Comparison of ENCODE assay signal across 18 mouse cellular contexts in the genomic region with DNA sequence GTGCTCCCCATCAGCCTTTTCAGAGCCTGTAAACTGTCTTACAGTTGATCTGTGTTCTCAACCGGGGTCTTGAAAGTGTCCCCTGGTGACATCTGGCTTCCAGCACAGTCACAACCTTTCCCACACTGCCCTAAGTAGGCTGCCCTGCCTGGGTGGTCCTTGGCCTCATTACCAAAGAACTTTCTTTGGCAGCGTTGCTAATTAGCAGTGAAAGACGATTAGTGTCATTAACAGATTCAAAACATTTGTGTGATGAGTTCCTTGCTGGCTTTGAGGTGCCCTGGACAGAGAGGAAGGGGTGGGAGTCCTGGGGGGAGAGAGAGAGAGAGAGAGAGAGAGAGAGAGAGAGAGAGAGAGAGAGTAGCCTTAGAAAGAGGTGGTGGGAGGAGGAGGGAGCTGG. TPM values are rescaled to one million over a fixed set of nuclear protein-coding genes. Genes with fewer than 3 reads are reported as not detected.
DNase-seq lines count a peak whose midpoint lies in the region; ATAC-seq and TF ChIP-seq lines count a peak whose summit lies in the region.
"Had no signal": no experiment of that assay in that cellular context is flagged by ENCODE, and none has a peak within 500 bp of the region (broad histone marks: within the 10 kb centered on the region; RNA-seq: fewer than 3 reads in every experiment).

No protein-coding gene starts in this region.

- H3K9me3 ChIP-seq in hindbrain, postnatal 0 days (ENCODE audit: low read length) = no peaks in the 10 kb centered on the region
- H3K9me3 ChIP-seq in hindbrain, embryonic 11.5 days (ENCODE audit: control insufficient read depth, low read length) = no peaks in the 10 kb centered on the region
- H3K9me3 ChIP-seq in midbrain, postnatal 0 days (ENCODE audit: low read length) = no peaks in the 10 kb centered on the region
- no peaks in the 10 kb centered on the region for H3K9me3 ChIP-seq in midbrain, embryonic 13.5 days
- H3K9me3 ChIP-seq: embryonic facial prominence, embryonic 15.5 days; hindbrain, embryonic 13.5 days; midbrain, embryonic 12.5 days had no signal

- no peak overlapping the region for H3K9ac ChIP-seq in hindbrain, postnatal 0 days (replicated peaks; ENCODE audit: low read length)
- no peak overlapping the region for H3K9ac ChIP-seq in hindbrain, embryonic 11.5 days (ENCODE audit: low read depth, low read length)
- no peak overlapping the region for H3K9ac ChIP-seq in midbrain, postnatal 0 days (replicated peaks; ENCODE audit: low read length, poor library complexity, severe bottlenecking)
- no peak overlapping the region for H3K9ac ChIP-seq in midbrain, embryonic 13.5 days (replicated peaks)
- H3K9ac ChIP-seq: embryonic facial prominence, embryonic 15.5 days; hindbrain, embryonic 13.5 days; liver, postnatal 0 days; midbrain, embryonic 12.5 days had no signal

- no peaks in the 10 kb centered on the region for H3K27me3 ChIP-seq in hindbrain, postnatal 0 days (ENCODE audit: insufficient read depth, low read length)
- peaks cover 17% of the 10 kb centered on the region for H3K27me3 ChIP-seq in hindbrain, embryonic 11.5 days (ENCODE audit: control insufficient read depth, insufficient read depth, low read length)
- no peaks in the 10 kb centered on the region for H3K27me3 ChIP-seq in midbrain, postnatal 0 days (ENCODE audit: insufficient read depth, low read length)
- peaks cover 36% of the 10 kb centered on the region for H3K27me3 ChIP-seq in midbrain, embryonic 13.5 days

- H3K4me2 ChIP-seq in hindbrain, postnatal 0 days (ENCODE audit: low read depth, low read length) = no peak overlapping the region
- no peak overlapping the region for H3K4me2 ChIP-seq in hindbrain, embryonic 11.5 days (replicated peaks; ENCODE audit: low read depth, low read length)
- no peak overlapping the region for H3K4me2 ChIP-seq in midbrain, postnatal 0 days (ENCODE audit: low read depth, low read length, poor library complexity, severe bottlenecking)
- no peak overlapping the region for H3K4me2 ChIP-seq in midbrain, embryonic 13.5 days (replicated peaks)
- H3K4me2 ChIP-seq: embryonic facial prominence, embryonic 15.5 days; hindbrain, embryonic 13.5 days; midbrain, embryonic 12.5 days had no signal

- peaks cover 9% of the 10 kb centered on the region for H3K4me1 ChIP-seq in hindbrain, postnatal 0 days (ENCODE audit: insufficient read depth, low read length)
- H3K4me1 ChIP-seq in hindbrain, embryonic 11.5 days (replicated peaks; ENCODE audit: control insufficient read depth, insufficient read depth, low read length) = no peaks in the 10 kb centered on the region; the same call in 1 of the 2 replicates
- peaks cover 3% of the 10 kb centered on the region; the same call in 1 of the 2 replicates for H3K4me1 ChIP-seq in midbrain, postnatal 0 days (ENCODE audit: insufficient read depth, low read length)
- H3K4me1 ChIP-seq in midbrain, embryonic 13.5 days (replicated peaks) = peaks cover 42% of the 10 kb centered on the region
- H3K4me1 ChIP-seq: embryonic facial prominence, embryonic 15.5 days had no signal

- WGBS in hindbrain, postnatal 0 days = 12% methylated on average over 3 of the region's 3 CpGs
- 20% methylated on average over 3 of the region's 3 CpGs for WGBS in hindbrain, embryonic 11.5 days
- WGBS in midbrain, postnatal 0 days = 28% methylated on average over 3 of the region's 3 CpGs
- 22% methylated on average over 3 of the region's 3 CpGs for WGBS in midbrain, embryonic 13.5 days

- ATAC-seq in hindbrain, postnatal 0 days = peak; percentile 75
- no peak for ATAC-seq in hindbrain, embryonic 11.5 days (ENCODE audit: low FRiP score)
- ATAC-seq in midbrain, postnatal 0 days (ENCODE audit: low FRiP score) = peak; percentile 38; the same call in 1 of the 2 replicates
- ATAC-seq in midbrain, embryonic 13.5 days = no peak
- ATAC-seq: CD4-positive, CD25-positive, alpha-beta regulatory T cell, adult 4 months; liver, postnatal 0 days had no signal

- no peaks in the 10 kb centered on the region for H3K36me3 ChIP-seq in hindbrain, postnatal 0 days (ENCODE audit: insufficient read depth, low read length)
- no peaks in the 10 kb centered on the region for H3K36me3 ChIP-seq in hindbrain, embryonic 11.5 days (ENCODE audit: control insufficient read depth, insufficient read depth, low read length)
- H3K36me3 ChIP-seq in midbrain, postnatal 0 days (ENCODE audit: insufficient read depth, low read length) = no peaks in the 10 kb centered on the region
- no peaks in the 10 kb centered on the region for H3K36me3 ChIP-seq in midbrain, embryonic 13.5 days
- H3K36me3 ChIP-seq: embryonic facial prominence, embryonic 15.5 days; hindbrain, embryonic 13.5 days; midbrain, embryonic 12.5 days had no signal

- TF ChIP-seq CTCF in hindbrain, postnatal 0 days (IDR thresholded peaks at IDR 0.05; ENCODE audit: low read depth) = no peak
- no peak for TF ChIP-seq CTCF in midbrain, postnatal 0 days (IDR thresholded peaks at IDR 0.05)

- peak; percentile 75 for DNase-seq in hindbrain, postnatal 0 days (ENCODE audit: low spot score)
- DNase-seq in hindbrain, embryonic 11.5 days (ENCODE audit: low spot score) = no peak
- DNase-seq in midbrain, postnatal 0 days (ENCODE audit: low spot score) = peak; percentile 80
- peak; percentile 30 for DNase-seq in hindlimb bud, embryonic 11.5 days (ENCODE audit: extremely low spot score, low read depth, low spot score)
- DNase-seq in kidney, adult 11 months = no peak
- no peak for DNase-seq in ovary, adult 18-20 months (ENCODE audit: low spot score)
- DNase-seq: adrenal gland, postnatal 10 days; cerebellum, adult 9-10 months; gastrocnemius, postnatal 14 days; liver, postnatal 0 days; thymus, adult 2 months had no signal

- no peak overlapping the region for H3K27ac ChIP-seq in hindbrain, postnatal 0 days
- no peak overlapping the region for H3K27ac ChIP-seq in hindbrain, embryonic 11.5 days (ENCODE audit: low read depth, low read length)
- H3K27ac ChIP-seq in midbrain, postnatal 0 days (ENCODE audit: low read depth, low read length) = no peak overlapping the region
- no peak overlapping the region for H3K27ac ChIP-seq in midbrain, embryonic 13.5 days
- H3K27ac ChIP-seq: embryonic facial prominence, embryonic 15.5 days; hindbrain, embryonic 13.5 days; left cerebral cortex, adult 2 months; midbrain, embryonic 12.5 days had no signal

- H3K4me3 ChIP-seq in hindbrain, postnatal 0 days (ENCODE audit: low read length) = no peak overlapping the region
- H3K4me3 ChIP-seq in hindbrain, embryonic 11.5 days (ENCODE audit: low read depth, low read length) = no peak overlapping the region
- H3K4me3 ChIP-seq in midbrain, postnatal 0 days (ENCODE audit: low read depth, low read length) = no peak overlapping the region
- H3K4me3 ChIP-seq in midbrain, embryonic 13.5 days (replicated peaks) = no peak overlapping the region
- H3K4me3 ChIP-seq: embryonic facial prominence, embryonic 15.5 days; hindbrain, embryonic 13.5 days; left cerebral cortex, adult 2 months; midbrain, embryonic 12.5 days had no signal

RNA-seq across cellular contexts. Expression of gene Cdh22, which starts 14.3 kb away (rescaled TPM):
- 47.3 and 53.4 TPM in 2 replicates for total RNA-seq in hindbrain, postnatal 0 days (2014; rRNA removed)
- polyA plus RNA-seq in hindbrain, postnatal 0 days (2015; fragmentation: Nextera tagmentation; extraction: Ambion mirVana) = 16.5 and 19.2 TPM in 2 replicates
- polyA plus RNA-seq in hindbrain, embryonic 11.5 days (2014; fragmentation: Nextera tagmentation; extraction: Ambion mirVana) = 4.6 and 5.6 TPM in 2 replicates
- total RNA-seq in midbrain, postnatal 0 days (2014; rRNA removed) = 41.3 and 47.9 TPM in 2 replicates
- polyA plus RNA-seq in midbrain, postnatal 0 days (2015; fragmentation: Nextera tagmentation; extraction: Ambion mirVana) = 21.9 and 23.2 TPM in 2 replicates
- 10.4 and 15.7 TPM in 2 replicates for polyA plus RNA-seq in midbrain, embryonic 13.5 days (2015; fragmentation: Nextera tagmentation; extraction: Ambion mirVana)
- total RNA-seq: MEL had no signal
- polyA plus RNA-seq: CD4-positive, CD25-positive, alpha-beta regulatory T cell, adult 4 months; liver, postnatal 0 days had no signal

RNA-seq across cellular contexts. Expression of gene Slc35c2, which starts 38.7 kb away (rescaled TPM):
- total RNA-seq in hindbrain, postnatal 0 days (2014; rRNA removed) = 97.1 and 120 TPM in 2 replicates
- polyA plus RNA-seq in hindbrain, postnatal 0 days (2015; fragmentation: Nextera tagmentation; extraction: Ambion mirVana) = 65.7 and 68.1 TPM in 2 replicates
- polyA plus RNA-seq in hindbrain, embryonic 11.5 days (2014; fragmentation: Nextera tagmentation; extraction: Ambion mirVana) = 45.8 and 51.0 TPM in 2 replicates
- total RNA-seq in midbrain, postnatal 0 days (2014; rRNA removed) = 89.6 and 98.9 TPM in 2 replicates
- polyA plus RNA-seq in midbrain, postnatal 0 days (2015; fragmentation: Nextera tagmentation; extraction: Ambion mirVana) = 68.7 and 69.3 TPM in 2 replicates
- polyA plus RNA-seq in midbrain, embryonic 13.5 days (2015; fragmentation: Nextera tagmentation; extraction: Ambion mirVana) = 69.6 and 73.8 TPM in 2 replicates

Comparison
In these comparisons a context has a peak if more than half of its experiments do, and no peak if none do; other contexts are left out.
1. ATAC-seq: peak in hindbrain, postnatal 0 days (single experiment) and midbrain, postnatal 0 days (single experiment); none in hindbrain, embryonic 11.5 days (single experiment) and midbrain, embryonic 13.5 days (single experiment).
2. DNase-seq: peak in hindbrain, postnatal 0 days (single experiment), midbrain, postnatal 0 days (single experiment) and hindlimb bud, embryonic 11.5 days (single experiment); none in hindbrain, embryonic 11.5 days (single experiment), kidney, adult 11 months (single experiment) and ovary, adult 18-20 months (single experiment).